Mouse (Mus musculus) heart, embryonic 12.5 days (tissue): Measurements from ENCODE around the gene Peli2. TPM values are rescaled to one million over a fixed set of nuclear protein-coding genes. Genes with fewer than 3 reads are reported as not detected.

ENCODE experiments used
- ATAC-seq: fragments of 200-750 bp; cut with Nextera tagmentation; 2 replicates; pipeline ENCODE4 v1.8.0; 2017; ENCODE audit warnings: moderate TSS enrichment, moderate library complexity; ENCODE audit not compliant: insufficient number of reproducible peaks, low FRiP score
- H3K27ac ChIP-seq: fragments of 300-500 bp; sonication (generic); 2 replicates; pipeline ENCODE4 v1.5.1; 2016; ENCODE audit warnings: mild to moderate bottlenecking, moderate library complexity; ENCODE audit not compliant: poor library complexity, severe bottlenecking
- H3K27me3 ChIP-seq: fragments of 300-500 bp; sonication (generic); replicated peaks from 2 replicates; pipeline ENCODE4 v1.6.1; 2016; ENCODE audit warnings: mild to moderate bottlenecking, moderate library complexity
- H3K36me3 ChIP-seq: fragments of 300-500 bp; sonication (generic); 2 replicates; pipeline ENCODE4 v1.6.1; 2016; ENCODE audit warnings: mild to moderate bottlenecking, moderate library complexity
- H3K4me1 ChIP-seq: fragments of 300-500 bp; sonication (generic); replicated peaks from 2 replicates; pipeline ENCODE4 v1.6.1; 2016; ENCODE audit warnings: mild to moderate bottlenecking
- H3K4me2 ChIP-seq: fragments of 300-500 bp; sonication (generic); 2 replicates; pipeline ENCODE4 v1.6.1; 2016; ENCODE audit warnings: mild to moderate bottlenecking, moderate library complexity
- H3K4me3 ChIP-seq: fragments of 300-500 bp; sonication (generic); 2 replicates; pipeline ENCODE4 v1.5.1; 2016; ENCODE audit warnings: mild to moderate bottlenecking
- H3K9ac ChIP-seq: fragments of 300-500 bp; sonication (generic); 2 replicates; pipeline ENCODE4 v1.6.1; 2016; ENCODE audit warnings: mild to moderate bottlenecking, moderate library complexity
- H3K9me3 ChIP-seq: fragments of 300-500 bp; sonication (generic); replicated peaks from 2 replicates; pipeline ENCODE4 v1.6.1; 2016; ENCODE audit warnings: mild to moderate bottlenecking, moderate library complexity
- WGBS: fragments of 180-500 bp; shearing (Covaris S2); methylation state at CpG from one replicate; pipeline ENCODE4 v1.1.7; 2016; 5-methylcytosine and 5-hydroxymethylcytosine counted together
- polyA plus RNA-seq: library from polyadenylated mRNA; unstranded; fragments of >200 nt; fragmentation: Nextera tagmentation; extraction: Ambion mirVana; gene quantifications from 2 replicates; pipeline ENCODE4 v1.2.1, GENCODE M21; 2016

Peli2 gene
- polyA plus RNA-seq, 1 experiment from 2014 or later: 4.3 TPM

DNA sequence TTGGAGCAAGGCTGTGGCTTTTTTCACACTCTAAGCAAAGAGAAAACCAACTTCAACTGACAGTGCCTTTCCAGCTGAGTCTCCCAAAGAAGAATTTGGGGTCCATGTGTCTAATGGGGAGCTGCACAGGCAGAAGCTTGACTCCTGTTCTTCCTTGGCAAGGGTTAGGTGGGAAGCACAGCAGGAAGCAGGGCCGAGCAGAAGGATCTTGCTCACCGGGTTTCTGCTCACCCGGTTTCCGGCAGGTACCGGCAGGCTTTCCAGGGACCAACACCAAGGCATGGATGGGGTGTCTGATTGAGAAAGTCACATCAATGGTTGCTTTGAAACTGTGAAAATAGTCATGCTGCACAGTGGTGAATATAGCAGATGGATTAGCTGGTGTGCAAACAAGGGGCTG, 70.3 kb downstream of the Peli2 start:
- Histone ChIP-seq H3K27me3 (0 out of 2 replicates have a peak, but pooled peaks cover 7% of the 10 kb centered on the region), H3K9me3 (no peaks in the 10 kb centered on the region), H3K4me2 (no peak overlapping the region), H3K4me3 (no peak overlapping the region), H3K36me3 (no peaks in the 10 kb centered on the region), H3K27ac (no peak overlapping the region), H3K9ac (no peak overlapping the region), H3K4me1 (peaks cover 10% of the 10 kb centered on the region)
- 90% methylated on average over 5 of the region's 5 CpGs for WGBS
- no peak for ATAC-seq

- Histone ChIP-seq H3K4me3 (no peak overlapping the region), H3K4me1 (peaks cover 12% of the 10 kb centered on the region), H3K27me3 (0 out of 2 replicates have a peak, but pooled peaks cover 8% of the 10 kb centered on the region), H3K4me2 (no peak overlapping the region), H3K9me3 (no peaks in the 10 kb centered on the region), H3K36me3 (no peaks in the 10 kb centered on the region), H3K27ac (no peak overlapping the region), H3K9ac (no peak overlapping the region)
- no peak for ATAC-seq
- WGBS: 87% methylated on average over 3 of the region's 3 CpGs
Observed at GRCm38 (mm10) chr14:48191925-48192324, 71.3 kb downstream of the Peli2 start.

- no peaks in the 10 kb centered on the region for H3K36me3 ChIP-seq
- no peak overlapping the region for H3K9ac ChIP-seq
- H3K4me2 ChIP-seq: no peak overlapping the region
- no peaks in the 10 kb centered on the region for H3K9me3 ChIP-seq
- ATAC-seq: no peak
- H3K4me3 ChIP-seq: no peak overlapping the region
- H3K27ac ChIP-seq: no peak overlapping the region; the same call in 1 of the 2 replicates
- peaks cover 13% of the 10 kb centered on the region; the same call in 1 of the 2 replicates for H3K27me3 ChIP-seq
- WGBS: 47% methylated on average over 5 of the region's 5 CpGs
- peaks cover 38% of the 10 kb centered on the region for H3K4me1 ChIP-seq
Observed at GRCm38 (mm10) chr14:48196804-48197203, 76.2 kb downstream of the Peli2 start.

DNA sequence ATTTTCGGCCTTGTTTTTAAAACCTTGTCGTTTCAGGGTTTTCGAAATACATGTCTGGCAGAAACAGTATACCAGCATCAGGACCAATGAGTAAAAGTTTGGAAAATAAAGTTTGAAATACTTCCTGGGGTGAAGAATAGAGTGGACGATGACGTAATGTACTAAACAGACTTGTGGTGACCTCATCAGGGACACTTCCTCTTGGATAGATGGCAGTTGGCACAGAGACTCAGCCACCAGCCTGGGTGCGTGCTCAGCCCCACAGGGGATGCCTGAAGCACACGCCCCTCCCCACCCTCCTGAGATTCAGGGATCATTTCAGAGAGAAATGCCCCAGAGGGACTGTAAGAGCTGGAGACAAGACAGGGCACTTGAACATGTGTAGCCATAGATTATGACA, 76.7 kb downstream of the Peli2 start:
- H3K9me3 ChIP-seq: no peaks in the 10 kb centered on the region
- peaks cover 16% of the 10 kb centered on the region; the same call in 1 of the 2 replicates for H3K27me3 ChIP-seq
- no peak for ATAC-seq
- H3K4me3 ChIP-seq: no peak overlapping the region
- H3K4me1 ChIP-seq: peaks cover 42% of the 10 kb centered on the region
- no peak overlapping the region for H3K4me2 ChIP-seq
- H3K27ac ChIP-seq: peak overlapping the region; percentile 24; the same call in 1 of the 2 replicates
- WGBS: 68% methylated on average over 7 of the region's 7 CpGs
- no peak overlapping the region for H3K9ac ChIP-seq
- no peaks in the 10 kb centered on the region for H3K36me3 ChIP-seq

GRCm38 (mm10) chr14:48198190-48198954, 77.7 kb downstream of the Peli2 start:
- H3K9me3 ChIP-seq: no peaks in the 10 kb centered on the region
- H3K9ac ChIP-seq: no peak overlapping the region
- H3K4me1 ChIP-seq: peaks cover 47% of the 10 kb centered on the region
- no peak for ATAC-seq
- H3K27me3 ChIP-seq: peaks cover 16% of the 10 kb centered on the region; the same call in 1 of the 2 replicates
- H3K36me3 ChIP-seq: no peaks in the 10 kb centered on the region
- H3K4me3 ChIP-seq: no peak overlapping the region
- 67% methylated on average over 8 of the region's 8 CpGs for WGBS
- no peak overlapping the region for H3K4me2 ChIP-seq
- H3K27ac ChIP-seq: no peak overlapping the region

DNA sequence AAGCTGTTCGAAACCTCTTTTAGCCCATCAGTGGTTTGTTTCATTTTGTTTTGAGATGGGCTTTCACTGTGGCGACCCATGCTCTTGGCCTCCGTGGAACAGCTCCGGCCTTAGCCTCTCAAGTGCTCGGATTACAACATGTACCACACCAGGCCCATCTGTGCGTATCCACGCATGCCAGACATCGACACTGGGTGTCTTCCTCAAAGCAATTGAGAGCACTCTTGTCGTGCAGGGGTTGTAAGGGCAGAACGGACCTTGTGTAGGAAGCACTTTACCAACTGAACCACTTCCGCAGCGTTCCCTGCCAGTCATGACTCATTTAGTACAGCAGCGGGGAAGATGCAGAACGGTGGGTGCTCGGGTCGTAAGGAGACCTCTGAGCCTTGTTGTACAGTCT, 78.3 kb downstream of the Peli2 start:
- no peak for ATAC-seq
- peaks cover 47% of the 10 kb centered on the region for H3K4me1 ChIP-seq
- no peak overlapping the region for H3K9ac ChIP-seq
- no peak overlapping the region for H3K4me2 ChIP-seq
- 68% methylated on average over 16 of the region's 16 CpGs for WGBS
- H3K27me3 ChIP-seq: peaks cover 16% of the 10 kb centered on the region; the same call in 1 of the 2 replicates
- no peaks in the 10 kb centered on the region for H3K9me3 ChIP-seq
- no peaks in the 10 kb centered on the region for H3K36me3 ChIP-seq
- no peak overlapping the region for H3K4me3 ChIP-seq
- no peak overlapping the region for H3K27ac ChIP-seq

- no peak for ATAC-seq
- H3K4me2 ChIP-seq: no peak overlapping the region
- no peak overlapping the region for H3K4me3 ChIP-seq
- H3K36me3 ChIP-seq: no peaks in the 10 kb centered on the region
- H3K27me3 ChIP-seq: peaks cover 14% of the 10 kb centered on the region; the same call in 1 of the 2 replicates
- H3K27ac ChIP-seq: no peak overlapping the region
- WGBS: 73% methylated on average over 4 of the region's 4 CpGs
- no peak overlapping the region for H3K9ac ChIP-seq
- H3K9me3 ChIP-seq: no peaks in the 10 kb centered on the region
- peaks cover 43% of the 10 kb centered on the region for H3K4me1 ChIP-seq
Observed at GRCm38 (mm10) chr14:48199506-48199905, 78.9 kb downstream of the Peli2 start.

GRCm38 (mm10) chr14:48200291-48200690, 79.7 kb downstream of the Peli2 start:
- no peak overlapping the region for H3K9ac ChIP-seq
- no peak overlapping the region for H3K4me2 ChIP-seq
- peaks cover 39% of the 10 kb centered on the region for H3K4me1 ChIP-seq
- H3K27ac ChIP-seq: no peak overlapping the region
- peaks cover 18% of the 10 kb centered on the region; the same call in 1 of the 2 replicates for H3K27me3 ChIP-seq
- WGBS: 67% methylated on average over 9 of the region's 9 CpGs
- H3K9me3 ChIP-seq: no peaks in the 10 kb centered on the region
- H3K36me3 ChIP-seq: no peaks in the 10 kb centered on the region
- H3K4me3 ChIP-seq: no peak overlapping the region
- no peak for ATAC-seq

DNA sequence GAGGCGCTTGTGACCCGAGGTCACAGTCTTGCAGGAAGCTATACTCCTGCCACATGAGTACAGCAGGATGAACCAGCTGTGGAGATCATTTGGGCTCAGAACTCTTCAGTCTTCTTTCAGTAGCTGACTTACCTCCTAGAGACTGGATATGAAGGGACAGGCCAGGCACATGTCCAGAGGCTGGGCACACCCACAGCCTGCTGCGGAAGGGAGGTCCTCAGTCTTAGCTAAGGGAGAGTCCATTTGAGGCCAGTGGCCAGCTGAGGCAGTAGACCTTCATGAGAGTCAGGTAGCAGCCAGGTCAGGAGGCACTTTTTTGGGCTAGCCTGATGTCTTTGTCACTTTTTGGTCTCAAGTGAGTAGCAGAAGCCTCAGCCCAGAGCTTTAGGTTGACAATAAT, 80.2 kb downstream of the Peli2 start:
- Histone ChIP-seq H3K27me3 (peaks cover 15% of the 10 kb centered on the region; the same call in 1 of the 2 replicates), H3K4me2 (no peak overlapping the region), H3K27ac (no peak overlapping the region), H3K4me1 (peaks cover 39% of the 10 kb centered on the region), H3K9me3 (no peaks in the 10 kb centered on the region), H3K9ac (no peak overlapping the region), H3K36me3 (no peaks in the 10 kb centered on the region), H3K4me3 (no peak overlapping the region)
- 83% methylated on average over 3 of the region's 3 CpGs for WGBS
- ATAC-seq: no peak

GRCm38 (mm10) chr14:48201403-48201802, 80.8 kb downstream of the Peli2 start:
- no peak for ATAC-seq
- Histone ChIP-seq H3K27me3 (peaks cover 12% of the 10 kb centered on the region; the same call in 1 of the 2 replicates), H3K9ac (no peak overlapping the region), H3K9me3 (no peaks in the 10 kb centered on the region), H3K36me3 (no peaks in the 10 kb centered on the region), H3K4me1 (peaks cover 43% of the 10 kb centered on the region), H3K4me3 (no peak overlapping the region), H3K27ac (no peak overlapping the region), H3K4me2 (no peak overlapping the region)
- WGBS: 55% methylated on average over 8 of the region's 8 CpGs

GRCm38 (mm10) chr14:48202096-48203036, 81.7 kb downstream of the Peli2 start:
- H3K9ac ChIP-seq: no peak overlapping the region
- no peak overlapping the region for H3K27ac ChIP-seq
- no peaks in the 10 kb centered on the region for H3K9me3 ChIP-seq
- H3K36me3 ChIP-seq: no peaks in the 10 kb centered on the region
- no peak for ATAC-seq
- H3K27me3 ChIP-seq: peaks cover 12% of the 10 kb centered on the region; the same call in 1 of the 2 replicates
- WGBS: 52% methylated on average over 17 of the region's 17 CpGs
- H3K4me1 ChIP-seq: peaks cover 43% of the 10 kb centered on the region
- H3K4me2 ChIP-seq: no peak overlapping the region
- no peak overlapping the region for H3K4me3 ChIP-seq
